Mouse (Mus musculus) embryonic fibroblast, embryonic 13.5 days (primary cell): ENCODE measurements at regions not wholly inside any gene's neighbourhood (a gene's known extent, or its start where the extent isn't known, plus 50 kb on each side); places are given as distances from the start of the nearest gene placed in this dataset.

ENCODE experiments used
- H3K27ac ChIP-seq: 2 replicates; pipeline ENCODE4 v1.5.1; 2012; ENCODE audit warnings: low read length, control low read depth, inconsistent platforms; ENCODE audit not compliant: insufficient read depth
- H3K4me1 ChIP-seq: 2 replicates; pipeline ENCODE4 v1.6.1; 2011; ENCODE audit warnings: low read length; ENCODE audit not compliant: control insufficient read depth, insufficient read depth
- H3K4me3 ChIP-seq: 2 replicates; pipeline ENCODE4 v1.5.1; 2011; ENCODE audit warnings: mild to moderate bottlenecking, control low read depth, low read length; ENCODE audit not compliant: insufficient read depth
- CTCF ChIP-seq: IDR thresholded peaks from 2 replicates; pipeline ENCODE4 v1.5.1; 2011; ENCODE audit warnings: mild to moderate bottlenecking, control low read depth, low read length, moderate library complexity, borderline replicate concordance; ENCODE audit not compliant: insufficient read depth
- POLR2A ChIP-seq: IDR thresholded peaks from 2 replicates; pipeline ENCODE4 v1.6.1; 2011; ENCODE audit warnings: low read depth, mild to moderate bottlenecking, control low read depth, low read length, moderate library complexity

DNA sequence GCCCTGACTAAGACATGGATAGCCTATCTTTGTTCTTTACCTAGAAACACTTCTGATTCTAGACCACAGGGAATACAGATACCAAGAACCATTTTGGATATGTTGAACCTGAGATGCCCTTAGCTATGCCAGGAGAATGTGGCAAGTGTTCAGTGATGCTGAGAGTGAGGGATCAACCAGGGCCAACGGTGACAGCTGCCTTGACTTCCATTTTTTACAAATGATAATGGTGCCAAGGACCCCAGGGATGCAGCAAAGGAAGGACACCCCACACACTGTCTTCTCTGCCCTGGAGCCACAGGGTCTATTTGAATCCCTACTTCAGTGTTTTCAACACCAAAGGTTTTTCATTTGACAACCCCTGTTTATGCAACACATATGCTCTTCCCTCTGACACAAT lies 174.4 kb downstream of the Gsdmc2 start:
- Histone ChIP-seq H3K27ac (no peak overlapping the region), H3K4me3 (no peak overlapping the region), H3K4me1 (no peaks in the 10 kb centered on the region)
- TF ChIP-seq POLR2A, result no peak
- TF ChIP-seq CTCF, result no peak

DNA sequence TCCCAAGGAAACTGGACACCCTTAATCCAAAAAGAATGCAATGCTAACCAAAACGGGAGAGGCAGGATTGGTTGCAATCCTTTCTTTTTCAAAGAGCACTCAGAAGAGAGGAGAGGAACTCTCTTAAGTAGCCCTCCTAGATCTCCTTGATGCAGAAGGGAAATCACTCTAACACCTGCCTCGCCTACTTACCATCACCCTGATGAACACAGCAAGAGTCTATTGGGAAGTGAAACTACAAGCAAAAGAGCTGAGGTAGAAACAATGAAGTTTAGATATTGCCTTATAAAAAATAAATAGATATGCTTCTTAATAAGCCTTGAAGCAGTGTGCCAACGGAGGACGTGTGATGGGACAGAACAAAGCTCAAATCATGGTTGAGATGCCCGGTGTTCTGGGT lies 177.4 kb downstream of the Gsdmc2 start:
- Histone ChIP-seq H3K4me3 (no peak overlapping the region), H3K27ac (no peak overlapping the region), H3K4me1 (no peaks in the 10 kb centered on the region)
- TF ChIP-seq POLR2A (no peak), CTCF (no peak)

DNA sequence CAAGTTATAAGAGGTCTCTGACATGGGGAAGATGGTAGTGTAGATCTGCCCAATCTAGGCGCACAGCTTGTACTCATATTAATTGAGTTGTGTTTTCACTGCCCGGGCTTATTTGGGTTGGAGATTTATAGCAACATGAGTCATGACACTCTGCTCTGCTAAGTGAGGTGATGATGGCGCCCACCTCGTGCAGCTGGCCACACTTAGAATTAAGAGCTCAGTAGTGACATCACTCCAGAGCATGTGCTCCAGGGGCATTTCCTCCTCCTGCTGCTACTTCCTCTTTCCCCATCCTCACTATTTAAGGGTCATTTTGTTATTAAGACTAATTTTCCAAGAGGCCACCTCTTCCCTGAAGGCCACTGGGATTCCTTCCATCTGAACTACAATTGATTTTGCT lies 179.5 kb downstream of the Gsdmc2 start:
- H3K27ac ChIP-seq, result no peak overlapping the region
- TF ChIP-seq POLR2A, result no peak
- TF ChIP-seq CTCF, result no peak
- no peak overlapping the region for H3K4me3 ChIP-seq
- no peaks in the 10 kb centered on the region for H3K4me1 ChIP-seq

DNA sequence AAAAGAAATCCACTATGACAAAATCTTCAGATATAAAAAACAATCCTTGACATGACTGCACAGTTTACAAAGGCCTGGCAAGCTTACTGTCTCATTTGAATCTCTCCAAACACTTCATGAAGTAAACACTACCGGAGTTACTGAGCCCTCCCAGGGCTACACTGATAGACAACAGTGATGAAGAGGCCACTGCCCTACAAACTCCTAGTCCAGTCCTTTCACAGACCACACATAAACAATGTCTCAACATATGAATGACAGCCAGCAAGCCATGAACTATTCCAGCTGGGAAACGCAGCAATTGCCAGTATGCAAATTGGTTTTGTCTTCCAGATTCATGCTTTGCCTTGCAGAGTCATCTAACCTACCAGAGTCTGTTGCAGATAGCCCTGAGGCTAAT lies 180.1 kb downstream of the Gsdmc2 start:
- Histone ChIP-seq H3K27ac (no peak overlapping the region), H3K4me1 (no peaks in the 10 kb centered on the region), H3K4me3 (no peak overlapping the region)
- TF ChIP-seq POLR2A (no peak), CTCF (no peak)

DNA sequence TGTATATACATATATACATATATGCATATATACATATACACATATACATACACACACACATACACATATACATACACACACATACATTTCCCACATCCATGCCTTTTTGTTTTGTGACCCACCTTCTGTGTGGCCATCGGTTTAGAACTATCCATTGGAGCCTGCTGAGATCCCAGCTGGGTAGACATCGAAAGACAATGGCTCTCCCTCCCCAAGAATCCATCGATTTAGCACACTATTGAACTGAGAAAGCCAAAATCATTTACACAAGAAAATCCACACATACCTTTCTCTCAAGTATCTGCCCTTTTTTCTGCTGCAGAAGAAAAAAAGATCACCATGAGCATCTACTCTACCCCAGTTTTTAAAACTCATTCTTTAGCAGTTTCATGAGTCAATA lies 182.8 kb downstream of the Gsdmc2 start:
- H3K4me1 ChIP-seq, result no peaks in the 10 kb centered on the region
- H3K4me3 ChIP-seq, result no peak overlapping the region
- no peak overlapping the region for H3K27ac ChIP-seq
- no peak for TF ChIP-seq CTCF
- TF ChIP-seq POLR2A, result no peak

- Histone ChIP-seq H3K4me3 (no peak overlapping the region), H3K4me1 (no peaks in the 10 kb centered on the region), H3K27ac (no peak overlapping the region)
- TF ChIP-seq POLR2A, result no peak
- TF ChIP-seq CTCF, result no peak
Observed at GRCm38 (mm10) chr15:63658031-63658521, 186.9 kb downstream of the Gsdmc2 start.

DNA sequence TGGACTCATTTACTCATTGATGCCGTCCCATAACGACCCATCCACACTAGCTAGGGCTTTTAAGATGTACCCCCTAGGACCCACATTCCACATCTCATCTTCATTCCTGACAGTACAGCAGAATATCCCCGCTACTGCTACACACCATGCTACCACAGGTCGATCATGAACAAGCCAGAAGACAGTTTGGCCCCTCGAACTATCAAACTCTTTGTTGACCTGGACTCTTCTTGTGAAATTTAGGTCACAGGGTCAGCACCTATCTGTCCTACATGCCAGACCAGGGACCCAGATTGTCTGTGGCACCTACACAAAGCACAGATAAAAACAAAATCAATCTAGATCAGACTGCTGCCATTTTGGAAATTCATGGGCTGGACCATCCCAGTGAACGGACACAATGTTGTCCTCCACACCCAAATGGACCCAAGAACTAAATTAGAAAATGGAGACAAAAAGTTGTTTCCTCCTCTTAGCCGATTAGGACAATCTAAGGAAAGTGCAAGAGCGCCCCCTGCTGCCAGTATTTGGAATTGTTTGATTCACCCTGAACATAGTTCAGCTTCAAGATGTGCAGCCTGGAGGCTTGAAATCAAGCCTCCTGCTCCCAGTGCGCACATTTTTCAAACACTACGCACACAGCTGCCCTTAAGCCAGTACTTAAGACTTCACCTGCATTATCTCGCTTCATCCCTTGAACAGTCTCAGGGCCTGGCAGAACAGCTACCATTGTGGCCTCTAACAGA lies 192.6 kb downstream of the Gsdmc2 start:
- Histone ChIP-seq H3K4me3 (no peak overlapping the region), H3K4me1 (no peaks in the 10 kb centered on the region), H3K27ac (no peak overlapping the region)
- TF ChIP-seq CTCF, result no peak
- TF ChIP-seq POLR2A, result no peak

GRCm38 (mm10) chr15:63651120-63651519 lies 193.9 kb downstream of the Gsdmc2 start:
- no peaks in the 10 kb centered on the region for H3K4me1 ChIP-seq
- TF ChIP-seq CTCF (no peak), POLR2A (no peak)
- H3K27ac ChIP-seq, result no peak overlapping the region
- no peak overlapping the region for H3K4me3 ChIP-seq

DNA sequence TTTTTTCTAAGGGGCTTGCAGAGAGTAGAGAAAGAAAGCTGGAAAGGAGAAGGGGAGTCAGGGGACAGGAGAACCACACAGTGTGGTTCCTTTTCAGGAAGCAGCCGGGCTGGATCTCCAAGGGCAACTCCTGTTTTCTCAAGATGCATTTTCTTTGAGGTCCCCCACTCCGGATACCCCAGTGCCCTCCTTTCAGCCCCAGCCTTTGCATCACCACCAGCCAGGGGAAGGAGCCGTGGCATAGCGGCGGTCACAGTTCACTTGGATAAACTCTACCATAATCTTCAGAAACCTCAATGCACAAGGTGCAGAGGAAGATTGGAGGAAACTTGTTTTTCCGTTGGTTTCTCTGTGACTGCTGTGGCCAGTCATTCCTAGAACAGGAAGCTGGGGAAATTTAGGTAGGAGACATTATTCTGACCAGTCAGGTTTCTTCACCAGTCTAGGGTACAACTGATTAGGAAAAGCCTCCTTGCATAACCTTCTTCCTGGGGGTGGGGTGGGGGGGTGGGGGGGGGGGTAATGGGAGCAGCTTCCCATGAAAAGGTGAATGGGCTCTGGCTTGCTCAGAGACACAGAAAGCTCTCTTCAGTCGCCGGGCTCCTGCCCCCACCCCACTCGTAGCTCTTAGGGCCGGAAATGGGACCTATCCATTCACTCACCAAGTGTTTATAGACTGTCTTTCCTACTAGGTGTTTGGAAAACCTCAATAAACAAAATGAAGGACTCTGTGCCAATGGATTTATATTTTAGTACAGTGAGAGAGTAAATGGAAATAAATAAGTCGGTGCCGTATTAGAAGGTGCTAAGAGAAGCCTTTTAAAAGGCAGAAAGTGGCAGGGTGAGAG lies 196.6 kb downstream of the Gsdmc2 start:
- no peak for TF ChIP-seq CTCF
- no peak for TF ChIP-seq POLR2A
- Histone ChIP-seq H3K27ac (no peak overlapping the region), H3K4me1 (no peaks in the 10 kb centered on the region), H3K4me3 (no peak overlapping the region)

DNA sequence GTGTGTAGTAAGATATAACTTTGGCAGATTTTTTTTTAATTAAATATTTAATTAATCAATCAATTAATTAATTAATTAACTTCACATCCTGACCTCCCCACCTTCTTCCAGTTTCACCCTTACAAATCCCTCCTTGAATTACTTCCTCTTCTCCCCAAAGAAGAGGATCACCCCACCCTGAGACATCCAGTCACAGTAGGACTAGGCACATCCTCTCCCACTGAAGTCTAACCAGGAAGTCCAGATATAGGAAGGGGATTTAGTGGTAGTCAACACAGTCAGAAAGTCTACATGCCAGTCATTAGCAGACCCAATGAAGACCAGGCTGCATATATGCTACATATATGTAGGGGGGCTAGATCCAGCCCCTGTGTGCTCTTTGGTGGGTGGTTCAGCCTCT lies 220.2 kb downstream of the Gsdmc2 start:
- Histone ChIP-seq H3K27ac (no peak overlapping the region), H3K4me3 (no peak overlapping the region), H3K4me1 (no peaks in the 10 kb centered on the region)
- TF ChIP-seq POLR2A (no peak), CTCF (no peak)

DNA sequence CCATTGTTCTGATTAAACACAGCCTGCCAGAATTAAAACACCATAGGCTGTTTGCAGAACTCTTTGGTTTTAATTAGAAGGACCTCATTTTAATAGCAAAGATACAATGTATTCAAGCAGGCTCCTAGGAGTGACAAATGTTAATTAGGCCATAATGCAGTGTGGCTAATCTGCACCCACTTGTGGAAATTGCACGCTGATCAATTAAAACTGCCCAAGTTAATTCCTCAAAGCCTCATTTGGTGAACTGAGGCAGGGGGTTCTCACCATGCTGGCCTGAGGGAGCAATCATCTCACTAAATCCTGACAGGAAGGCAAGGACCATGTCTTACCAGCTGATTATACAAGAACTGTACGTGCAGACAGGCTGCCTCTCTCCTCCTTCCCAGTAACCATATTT lies 220.7 kb downstream of the Gsdmc2 start:
- Histone ChIP-seq H3K4me3 (no peak overlapping the region), H3K4me1 (no peaks in the 10 kb centered on the region), H3K27ac (no peak overlapping the region)
- TF ChIP-seq POLR2A (no peak), CTCF (no peak)
